Mouse (Mus musculus) adrenal gland, adult 18-20 months (tissue): ENCODE data around the gene Kif1c. TPM values are rescaled to one million over a fixed set of nuclear protein-coding genes. Genes with fewer than 3 reads are reported as not detected.
A peak's percentile ranks its signal among the peaks of the same experiment; 100 is the strongest.
"Not testable (repeated sequence)": the region's sequence is repeated elsewhere in the genome, so short reads cannot be mapped to it uniquely, and the experiment has no call there.

Experiments
- DNase-seq, 2 experiments: peaks; one replicate each; pipeline ENCODE4 v3.0.0; 2021 to 2022; ENCODE audit warnings: low spot score in 2 of 2
- total RNA-seq, 2 experiments: library from RNA; stranded (reverse); gene quantifications; 1 replicate in 1 of 2; 2 replicates in 1 of 2; pipeline ENCODE4 v1.2.3; 2021

Gene Kif1c
- total RNA-seq, 2 experiments from 2014 or later = 153 to 212 TPM

DNA sequence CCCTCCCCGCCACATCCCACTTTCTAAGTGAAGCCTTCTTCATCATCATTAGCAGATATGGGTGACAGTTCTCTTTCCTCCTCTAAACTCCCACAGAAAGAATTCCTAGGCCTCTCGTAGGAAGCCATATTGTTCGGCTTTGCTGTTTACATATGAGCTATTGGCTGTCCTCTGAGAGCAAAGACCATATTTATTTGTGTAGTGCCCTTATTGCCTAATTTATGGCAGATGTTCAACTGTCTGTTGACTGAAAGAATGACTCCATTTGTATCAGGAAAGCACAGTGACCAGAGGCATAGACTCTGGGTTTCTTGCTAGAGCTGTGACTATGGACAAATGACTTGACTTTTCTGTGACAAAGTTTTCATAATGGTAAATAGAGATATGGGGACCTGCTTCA lies 41.3 kb downstream of the Kif1c start:
- no peak for DNase-seq

DNA sequence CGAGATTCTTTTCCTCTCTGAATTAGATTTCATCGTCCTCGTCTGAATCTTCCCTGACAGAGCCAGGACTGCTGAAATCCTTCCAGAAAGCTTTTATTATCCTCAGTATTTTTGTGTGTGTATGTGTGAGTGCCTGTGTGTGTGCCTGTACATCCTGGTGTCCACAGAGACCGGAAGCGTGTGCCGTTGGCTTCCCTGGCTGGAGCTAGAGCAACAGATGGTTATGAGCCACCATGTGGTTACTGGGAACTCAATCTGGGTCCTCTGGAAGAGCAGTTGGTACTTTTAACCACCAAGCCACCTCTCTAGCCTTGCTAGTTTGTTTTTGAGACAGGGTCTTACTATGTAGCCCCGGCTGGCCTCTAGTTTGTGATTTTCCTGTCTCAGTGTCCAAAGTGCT lies 41.8 kb downstream of the Kif1c start:
- DNase-seq = no peak

DNA sequence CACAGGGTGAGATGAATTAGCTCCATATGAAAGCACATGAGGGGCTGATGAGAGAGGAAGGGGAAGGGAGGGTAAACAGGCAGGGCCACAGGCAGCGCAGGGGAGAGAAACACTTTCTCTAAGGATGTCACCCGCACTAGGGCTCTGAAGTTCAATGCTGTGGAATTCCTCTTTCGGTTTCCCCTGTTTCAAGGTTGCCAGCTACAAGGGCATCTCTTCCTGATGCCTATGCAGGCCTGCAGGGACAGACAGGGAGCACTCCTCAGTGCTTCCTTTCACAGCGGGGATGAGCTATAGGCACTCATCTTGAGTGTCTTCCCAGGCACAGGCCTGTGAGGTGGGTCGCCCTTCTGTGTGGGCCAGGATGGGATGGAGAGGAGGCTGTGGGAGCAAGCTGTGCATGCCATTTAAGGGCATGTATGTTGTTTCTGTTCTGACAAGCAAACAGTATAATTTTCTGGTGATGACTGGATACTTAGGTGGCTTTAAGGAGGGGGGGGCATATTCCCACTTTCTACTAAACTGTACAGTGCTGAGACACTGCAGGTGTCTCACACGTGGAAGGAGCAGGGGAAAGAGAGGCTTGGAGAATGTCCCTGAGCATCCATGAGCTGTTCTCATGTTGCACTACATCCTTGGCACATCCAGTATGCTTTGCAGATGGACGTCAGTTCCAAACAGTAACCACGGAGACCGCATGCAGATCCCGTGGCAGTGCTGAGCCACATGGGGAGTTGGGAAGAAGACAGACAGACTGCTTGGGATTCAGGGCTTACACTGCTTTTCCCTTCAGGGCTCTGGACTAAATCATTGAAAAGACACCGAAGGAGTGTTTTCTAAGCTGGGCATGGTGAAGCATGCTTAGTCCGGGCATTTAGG lies 42.5 kb downstream of the Kif1c start:
- no peak for DNase-seq

GRCm38 (mm10) chr11:70745636-70746035 lies 45.3 kb downstream of the Kif1c start:
- DNase-seq = no peak

- no peak for DNase-seq
These were observed 47.7 kb downstream of the Kif1c start for GRCm38 (mm10) chr11:70747876-70748545.

DNA sequence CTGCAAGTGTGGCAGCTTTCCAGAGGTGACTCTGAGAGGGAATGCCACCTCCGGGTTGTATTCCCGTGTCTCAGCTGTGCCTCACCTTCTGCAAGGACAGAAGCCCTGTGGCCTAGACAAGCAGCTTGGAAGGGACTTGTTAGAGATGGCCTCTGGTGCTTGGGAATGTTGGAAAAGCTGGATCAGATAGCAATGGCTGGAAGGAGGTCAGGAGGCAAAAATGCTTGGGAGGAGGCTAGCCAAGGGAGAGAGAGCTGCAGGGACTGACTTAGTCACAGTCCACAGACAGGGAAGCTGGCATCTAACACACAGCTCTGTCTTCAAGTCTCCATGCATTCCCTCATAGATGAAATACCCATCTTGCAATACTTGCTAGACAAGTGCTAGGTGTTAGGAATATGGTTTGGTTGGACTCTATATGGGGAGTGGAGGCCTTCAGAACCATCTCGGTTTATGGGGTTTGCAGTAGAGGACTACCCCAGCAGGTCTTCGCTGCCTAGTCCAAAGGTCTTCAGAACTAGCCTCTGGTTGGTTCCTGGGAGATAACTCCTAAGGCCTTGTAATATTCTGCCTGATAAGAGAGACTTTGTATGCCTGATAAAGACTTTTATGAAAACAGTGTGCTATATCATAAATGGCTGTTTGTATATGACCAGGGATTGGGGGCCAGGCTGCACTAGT lies 52.1 kb downstream of the Kif1c start:
- DNase-seq = no peak

- no peak for DNase-seq
These were observed 52.8 kb downstream of the Kif1c start for GRCm38 (mm10) chr11:70753146-70753545.

DNA sequence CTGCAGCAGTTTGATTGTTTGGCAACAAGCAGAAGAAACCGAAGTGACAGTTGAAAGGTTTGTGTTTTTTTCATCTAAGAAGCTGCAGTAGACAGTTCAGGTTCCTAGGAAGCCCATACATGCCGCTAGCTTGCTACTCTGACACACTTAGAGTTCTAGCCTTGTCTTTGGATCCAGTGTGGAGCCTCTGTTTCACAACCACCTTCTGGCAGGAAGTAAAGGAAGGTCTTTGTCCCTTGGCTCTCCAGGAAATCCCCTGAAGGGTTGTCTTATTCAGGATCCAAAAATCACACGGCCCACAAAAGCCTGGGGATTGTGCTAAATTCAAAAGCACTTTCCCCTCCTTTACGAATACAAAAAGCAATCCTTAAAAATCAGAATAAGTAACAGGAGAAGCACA lies 54.1 kb downstream of the Kif1c start:
- no peak for DNase-seq

- DNase-seq = no peak
These were observed 54.6 kb downstream of the Kif1c start for GRCm38 (mm10) chr11:70754958-70755357.

GRCm38 (mm10) chr11:70755645-70756044 lies 55.3 kb downstream of the Kif1c start:
- DNase-seq = peak; percentile 85 to 88

DNA sequence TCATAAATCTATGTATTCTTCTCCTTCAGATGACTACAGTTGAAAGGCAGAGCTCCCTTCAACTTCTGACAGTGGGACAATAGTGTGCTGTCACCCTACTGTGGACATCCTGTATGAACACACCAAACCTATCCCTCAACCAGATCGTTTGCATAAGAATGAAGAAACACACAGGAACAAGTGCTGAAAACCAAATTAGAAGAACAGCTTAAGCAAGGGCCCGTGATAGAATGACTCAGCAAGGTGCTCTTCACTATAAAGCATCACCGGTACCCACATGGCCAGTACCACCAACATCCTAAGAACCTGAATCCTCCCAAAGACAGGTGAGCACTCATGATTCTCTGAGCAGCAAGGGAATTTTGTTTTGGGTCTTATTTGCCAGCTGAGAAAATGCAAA lies 60.1 kb downstream of the Kif1c start:
- DNase-seq = not testable (repeated sequence)

DNA sequence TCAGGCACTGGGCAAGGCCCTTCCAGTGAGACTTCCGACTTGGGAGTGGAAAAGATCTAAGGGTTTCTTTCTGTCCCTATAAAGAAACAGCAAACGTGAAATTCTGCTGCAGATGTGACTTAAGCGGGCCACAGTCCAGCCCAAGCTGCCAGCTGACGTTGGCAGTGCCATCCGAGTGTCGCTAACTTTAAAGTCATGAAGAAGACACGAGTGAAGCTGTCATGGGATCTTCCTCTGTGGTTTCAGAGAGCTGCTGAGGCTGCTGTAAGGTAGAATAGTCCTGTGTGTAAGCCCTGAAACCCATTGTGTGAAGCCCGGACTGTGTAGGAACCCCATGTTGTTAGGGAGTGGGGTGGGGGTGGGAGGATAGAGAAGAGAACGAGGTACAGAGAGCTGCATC lies 62.3 kb downstream of the Kif1c start:
- no peak for DNase-seq

- DNase-seq = no peak
These were observed 63.2 kb downstream of the Kif1c start for GRCm38 (mm10) chr11:70763582-70763935.

- peak; percentile 78 to 83 for DNase-seq
These were observed 63.8 kb downstream of the Kif1c start, which contains the start of gene Zfp3 for GRCm38 (mm10) chr11:70763936-70764808. Gene Zfp3, plus strand, starts transcription at chr11:70764209.

- peak in 1 of 2 experiments; percentile 48 for DNase-seq
These were observed 65.6 kb downstream of the Kif1c start for GRCm38 (mm10) chr11:70765776-70766445.

GRCm38 (mm10) chr11:70770804-70771203 lies 70.5 kb downstream of the Kif1c start:
- no peak for DNase-seq

GRCm38 (mm10) chr11:70776830-70777571 lies 76.7 kb downstream of the Kif1c start:
- peak; percentile 56 to 63 for DNase-seq

- no peak for DNase-seq
These were observed 77.3 kb downstream of the Kif1c start for GRCm38 (mm10) chr11:70777634-70778033.

- DNase-seq = not testable (repeated sequence)
These were observed 77.7 kb downstream of the Kif1c start for GRCm38 (mm10) chr11:70778058-70778457.
